ENCODE assay signal across 17 mouse cellular contexts in the genomic region with DNA sequence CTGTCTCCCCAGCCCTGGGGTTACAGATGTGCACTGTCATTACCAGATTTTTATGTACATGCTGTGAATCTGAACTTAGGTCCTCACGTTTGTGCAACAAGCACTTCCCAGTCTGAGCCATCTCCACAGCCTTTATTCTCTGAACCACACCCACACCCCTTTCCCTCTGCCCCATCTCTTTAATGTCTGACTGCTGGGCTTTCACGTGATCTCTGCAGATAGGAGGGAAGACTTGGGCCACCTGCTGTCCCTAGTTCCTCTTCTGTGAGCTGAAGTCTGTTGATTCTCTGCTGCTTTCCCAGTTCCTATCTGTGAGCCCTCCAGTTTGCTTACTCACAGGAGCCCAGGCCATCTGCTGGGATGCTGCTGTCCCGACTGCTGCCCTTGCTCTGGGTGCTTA. TPM values are rescaled to one million over a fixed set of nuclear protein-coding genes. Genes with fewer than 3 reads are reported as not detected.
DNase-seq lines count a peak whose midpoint lies in the region; ATAC-seq and TF ChIP-seq lines count a peak whose summit lies in the region.
"Had no signal": no experiment of that assay in that cellular context is flagged by ENCODE, and none has a peak within 500 bp of the region (broad histone marks: within the 10 kb centered on the region; RNA-seq: fewer than 3 reads in every experiment).

Gene Siglech, plus strand, starts transcription at position 253 of the 400 bp plus-strand sequence.

- H3K4me2 ChIP-seq in midbrain, embryonic 11.5 days: no peak within 1 kb of the TSS
- H3K4me2 ChIP-seq: forebrain, embryonic 13.5 days; hindbrain, embryonic 12.5 days; intestine, embryonic 15.5 days; lung, embryonic 14.5 days had no signal

- H3K4me1 ChIP-seq in MEL (ENCODE audit: control insufficient read depth in 1 of 2, insufficient read depth in 2 of 2, low read length in 2 of 2): no peaks in the 10 kb centered on the region
- H3K4me1 ChIP-seq in embryonic facial prominence, embryonic 10.5 days: no peaks in the 10 kb centered on the region
- H3K4me1 ChIP-seq in midbrain, embryonic 11.5 days (ENCODE audit: control insufficient read depth, insufficient read depth, low read length): no peaks in the 10 kb centered on the region
- H3K4me1 ChIP-seq: forebrain, embryonic 13.5 days; hindbrain, embryonic 12.5 days; intestine, embryonic 15.5 days had no signal

- no peak within 1 kb of the TSS for H3K9ac ChIP-seq in MEL (ENCODE audit: control insufficient read depth, low read depth, low read length, poor library complexity, severe bottlenecking)
- no peak within 1 kb of the TSS for H3K9ac ChIP-seq in midbrain, embryonic 11.5 days (ENCODE audit: low read length)
- H3K9ac ChIP-seq: forebrain, embryonic 13.5 days; hindbrain, embryonic 12.5 days; intestine, embryonic 15.5 days; lung, embryonic 14.5 days had no signal

- no peak for ATAC-seq in midbrain, embryonic 11.5 days (ENCODE audit: low FRiP score)
- ATAC-seq: CD4-positive, CD25-positive, alpha-beta regulatory T cell, adult 4 months; forebrain, embryonic 13.5 days; intestine, embryonic 15.5 days had no signal

- peak in 1 of 2 experiments; percentile 38; a peak in 1 of 4 replicates for TF ChIP-seq EP300 in MEL (IDR thresholded peaks at IDR 0.05; ENCODE audit: low read depth in 1 of 2, low read length in 2 of 2)

- H3K27ac ChIP-seq in left cerebral cortex, adult 2 months: no peak within 1 kb of the TSS
- H3K27ac ChIP-seq in MEL (ENCODE audit: control insufficient read depth, low read depth, low read length): no peak within 1 kb of the TSS
- H3K27ac ChIP-seq in embryonic facial prominence, embryonic 10.5 days (replicated peaks): no peak within 1 kb of the TSS
- no peak within 1 kb of the TSS for H3K27ac ChIP-seq in midbrain, embryonic 11.5 days (ENCODE audit: low read depth, low read length)
- H3K27ac ChIP-seq: forebrain, embryonic 13.5 days; hindbrain, embryonic 12.5 days; intestine, embryonic 15.5 days; kidney, postnatal 0 days had no signal

- TF ChIP-seq RAD21 in MEL (IDR thresholded peaks at IDR 0.05; ENCODE audit: low read depth, low read length): no peak

- H3K36me3 ChIP-seq in MEL (ENCODE audit: control insufficient read depth in 1 of 2, insufficient read depth in 2 of 2, low read length in 2 of 2): peaks cover 0 to 2% of the 10 kb centered on the region in 2 experiments; a peak in 1 of 4 replicates
- H3K36me3 ChIP-seq in embryonic facial prominence, embryonic 10.5 days (replicated peaks): no peaks in the 10 kb centered on the region
- no peaks in the 10 kb centered on the region for H3K36me3 ChIP-seq in midbrain, embryonic 11.5 days (ENCODE audit: control insufficient read depth, insufficient read depth, low read length)
- H3K36me3 ChIP-seq: hindbrain, embryonic 12.5 days; intestine, embryonic 15.5 days had no signal

- TF ChIP-seq POLR2A in MEL (IDR thresholded peaks at IDR 0.05; ENCODE audit: control insufficient read depth in 1 of 2, insufficient read depth in 1 of 2, low read depth in 1 of 2, low read length in 2 of 2, poor library complexity in 1 of 2): no peak

- no peaks in the 10 kb centered on the region for H3K9me3 ChIP-seq in MEL (replicated peaks; ENCODE audit: insufficient read depth, low read length)
- H3K9me3 ChIP-seq in embryonic facial prominence, embryonic 10.5 days: no peaks in the 10 kb centered on the region
- no peaks in the 10 kb centered on the region for H3K9me3 ChIP-seq in midbrain, embryonic 11.5 days (ENCODE audit: control insufficient read depth, low read length)
- H3K9me3 ChIP-seq: forebrain, embryonic 13.5 days; hindbrain, embryonic 12.5 days; intestine, embryonic 15.5 days had no signal

- H3K4me3 ChIP-seq in left cerebral cortex, adult 2 months: no peak within 1 kb of the TSS; the same call in 1 of the 2 replicates
- no peak within 1 kb of the TSS for H3K4me3 ChIP-seq in MEL (ENCODE audit: control insufficient read depth in 1 of 2, insufficient read depth in 1 of 2, low read depth in 2 of 2, low read length in 2 of 2)
- H3K4me3 ChIP-seq in embryonic facial prominence, embryonic 10.5 days: no peak within 1 kb of the TSS
- H3K4me3 ChIP-seq in midbrain, embryonic 11.5 days (ENCODE audit: low read depth, low read length): no peak within 1 kb of the TSS
- H3K4me3 ChIP-seq: forebrain, embryonic 13.5 days; hindbrain, embryonic 12.5 days; intestine, embryonic 15.5 days had no signal

- no peaks in the 10 kb centered on the region; a peak in 2 of 4 replicates for H3K27me3 ChIP-seq in MEL (ENCODE audit: control insufficient read depth in 1 of 2, insufficient read depth in 2 of 2, low read length in 2 of 2)
- H3K27me3 ChIP-seq in embryonic facial prominence, embryonic 10.5 days (replicated peaks; ENCODE audit: low read depth, poor library complexity, severe bottlenecking): no peaks in the 10 kb centered on the region
- H3K27me3 ChIP-seq in midbrain, embryonic 11.5 days (ENCODE audit: control insufficient read depth, insufficient read depth, low read length): no peaks in the 10 kb centered on the region
- H3K27me3 ChIP-seq: forebrain, embryonic 13.5 days; hindbrain, embryonic 12.5 days; intestine, embryonic 15.5 days had no signal

- WGBS in embryonic facial prominence, embryonic 10.5 days: 44% methylated on average over 3 of the region's 3 CpGs
- whole genome bisulfite sequencing in midbrain, embryonic 11.5 days: 45% methylated on average over 3 of the region's 3 CpGs

- intact Hi-C loops in left cerebral cortex, adult 2 months (cut with DNase I): no loop called here
- intact Hi-C loops in left cerebral cortex, postnatal 25 days (cut with DNase I): no loop called here

- DNase-seq in left cerebral cortex, adult 2 months (ENCODE audit: extremely low spot score in 1 of 2, low spot score in 2 of 2): no peak
- DNase-seq in left cerebral cortex, adult 18-20 months (ENCODE audit: low spot score in 2 of 2): no peak
- DNase-seq in MEL (ENCODE audit: low read depth, low spot score): peak; percentile 77
- DNase-seq in c-Kit-positive CD71-negative TER-119-negative erythroid progenitor cells, embryonic 14.5 days (ENCODE audit: low read depth): peak; percentile 13
- DNase-seq in left cerebral cortex, postnatal 25 days (ENCODE audit: low spot score in 2 of 2): peak in 1 of 2 experiments; percentile 11
- no peak for DNase-seq in urinary bladder, postnatal 36 days (ENCODE audit: low spot score in 2 of 2)
- no peak for DNase-seq in embryonic facial prominence, embryonic 10.5 days (ENCODE audit: low spot score)
- DNase-seq in midbrain, embryonic 11.5 days (ENCODE audit: low spot score, missing footprints): no peak
- DNase-seq: adrenal gland, postnatal 10 days; cerebellum, postnatal 36 days; lung, embryonic 14.5 days had no signal

- no peak for TF ChIP-seq CTCF in left cerebral cortex, adult 2 months (IDR thresholded peaks at IDR 0.05)
- no peak for TF ChIP-seq CTCF in MEL (IDR thresholded peaks at IDR 0.05 in 2 of 3, conservative IDR thresholded peaks at IDR 0.05 in 1 of 3; ENCODE audit: control insufficient read depth in 1 of 3, insufficient read depth in 1 of 3, low read depth in 2 of 3, low read length in 3 of 3, poor library complexity in 1 of 3, severe bottlenecking in 1 of 3)

- no peaks in the 10 kb centered on the region for H3K79me2 ChIP-seq in MEL (ENCODE audit: control insufficient read depth, insufficient read depth, low read length, poor library complexity)

TF ChIP-seq in MEL, 35 proteins besides CTCF, POLR2A, EP300 and RAD21:
- TF ChIP-seq USF1 (IDR thresholded peaks at IDR 0.05; ENCODE audit: low read depth, low read length) (peak; percentile 87), E2F4 (IDR thresholded peaks at IDR 0.05; ENCODE audit: borderline replicate concordance, low read depth, low read length) (no peak), SIN3A (IDR thresholded peaks at IDR 0.05; ENCODE audit: low read length) (no peak), GATA1 (IDR thresholded peaks at IDR 0.05; ENCODE audit: low read depth, low read length) (peak; percentile 16; the same call in 1 of the 2 replicates), ETS1 (IDR thresholded peaks at IDR 0.05; ENCODE audit: low read depth, low read length) (peak; percentile 48; the same call in 1 of the 2 replicates), ELF1 (IDR thresholded peaks at IDR 0.05; ENCODE audit: low read depth, low read length) (no peak), MAFK (IDR thresholded peaks at IDR 0.05; ENCODE audit: borderline replicate concordance, low read depth, low read length) (no peak), POLR2AphosphoS5 (IDR thresholded peaks at IDR 0.05; ENCODE audit: borderline replicate concordance, low read depth, low read length) (no peak), KAT2A (conservative IDR thresholded peaks at IDR 0.05; ENCODE audit: low read depth, low read length) (no peak), ZNF384 (IDR thresholded peaks at IDR 0.05; ENCODE audit: low read depth, low read length) (no peak), BHLHE40 (IDR thresholded peaks at IDR 0.05; ENCODE audit: borderline replicate concordance, low read depth, low read length) (peak; percentile 96), RCOR1 (IDR thresholded peaks at IDR 0.05; ENCODE audit: low read depth, low read length) (no peak; the same call in 1 of the 2 replicates), ZKSCAN1 (IDR thresholded peaks at IDR 0.05; ENCODE audit: low read depth, low read length) (no peak), MXI1 (IDR thresholded peaks at IDR 0.05; ENCODE audit: low read depth, low read length) (no peak), MAX (IDR thresholded peaks at IDR 0.05; ENCODE audit: low read length) (no peak)

RNA-seq across cellular contexts. Expression of gene Siglech, which starts in this region (rescaled TPM):
- total RNA-seq in left cerebral cortex, adult 2 months (2021): 10 to 100 TPM; 10.3 to 11.6 TPM
- total RNA-seq in left cerebral cortex, adult 18-20 months (2021): 10 to 100 TPM in 1 of 2 experiments, 1 to 10 TPM in 1; 9.3 to 11.6 TPM
- total RNA-seq in MEL (2012; rRNA removed): not detected in 2 replicates
- polyA plus RNA-seq in MEL (2012; ENCODE audit: insufficient read depth in 1 of 2, insufficient read length in 2 of 2, low read depth in 1 of 2, low replicate concordance in 2 of 2, missing spikeins in 1 of 2): not detected
- total RNA-seq in left cerebral cortex, postnatal 25 days (2021): 10 to 100 TPM; 15.1 to 15.7 TPM
- 0.48 and 1.1 TPM in 2 replicates for polyA plus RNA-seq in embryonic facial prominence, embryonic 10.5 days (2016; fragmentation: Nextera tagmentation; extraction: Ambion mirVana)
- polyA plus RNA-seq in midbrain, embryonic 11.5 days (2014; fragmentation: Nextera tagmentation; extraction: Ambion mirVana): 0.96 and 1.0 TPM in 2 replicates
- total RNA-seq: megakaryocyte-erythroid progenitor cell, adult 5-6 weeks had no signal

Comparison
In these comparisons a context has a peak if more than half of its experiments do, and no peak if none do; other contexts are left out.
1. Peak in DNase-seq in MEL; RNA of the gene not detected or under 1 TPM.